Mouse (Mus musculus) ES-E14 (cell line): Measurements from ENCODE around the gene Cdc42bpb. TPM values are rescaled to one million over a fixed set of nuclear protein-coding genes. Genes with fewer than 3 reads are reported as not detected.

Experiments used
- DNase-seq: peaks from one replicate; pipeline ENCODE4 v3.0.0-alpha.2; 2013; ENCODE audit warnings: low read depth, low spot score
- H3K27ac ChIP-seq: 2 replicates; pipeline ENCODE4 v1.5.1; 2012; ENCODE audit warnings: low read depth, mild to moderate bottlenecking, low read length, moderate library complexity, mixed read lengths; ENCODE audit not compliant: poor library complexity, insufficient read depth, severe bottlenecking
- H3K36me3 ChIP-seq: 2 replicates; pipeline ENCODE4 v1.6.1; 2012; ENCODE audit warnings: mild to moderate bottlenecking, low read length, moderate library complexity, mixed read lengths; ENCODE audit not compliant: control insufficient read depth, poor library complexity, insufficient read depth, severe bottlenecking
- H3K4me1 ChIP-seq, 2 experiments: fragments of 150-350 bp in 1 of 2; sonication (generic) in 1 of 2; 2 replicates each; pipeline ENCODE4 v1.6.1; 2012; ENCODE audit warnings: low read length in 2 of 2, mild to moderate bottlenecking in 1 of 2, mixed read lengths in 1 of 2; ENCODE audit not compliant: control insufficient read depth in 2 of 2, insufficient read depth in 2 of 2, poor library complexity in 1 of 2
- H3K4me3 ChIP-seq, 2 experiments: fragments of 150-350 bp in 1 of 2; sonication (generic) in 1 of 2; 2 replicates each; pipeline ENCODE4 v1.5.1; 2012; ENCODE audit warnings: low read length in 2 of 2, low read depth in 1 of 2, mild to moderate bottlenecking in 1 of 2, mixed read lengths in 1 of 2; ENCODE audit not compliant: insufficient read depth in 1 of 2, poor library complexity in 1 of 2, severe bottlenecking in 1 of 2
- H3K9ac ChIP-seq: 2 replicates; pipeline ENCODE4 v1.6.1; 2012; ENCODE audit warnings: low read depth, mild to moderate bottlenecking, low read length, mixed read lengths; ENCODE audit not compliant: poor library complexity, insufficient read depth, severe bottlenecking
- H3K9me3 ChIP-seq: fragments of 150-350 bp; sonication (generic); 2 replicates; pipeline ENCODE4 v1.6.1; 2012; ENCODE audit warnings: low read depth, mild to moderate bottlenecking, low read length; ENCODE audit not compliant: control insufficient read depth, insufficient read depth
- CHD2 ChIP-seq: IDR thresholded peaks from 2 replicates; pipeline ENCODE4 v1.6.1; 2014; ENCODE audit warnings: mild to moderate bottlenecking, low read depth, low read length, inconsistent platforms
- HCFC1 ChIP-seq: IDR thresholded peaks from 2 replicates; pipeline ENCODE4 v1.6.1; 2012; ENCODE audit warnings: low read length, inconsistent platforms, borderline replicate concordance; ENCODE audit not compliant: insufficient read depth
- MAFK ChIP-seq: IDR thresholded peaks from 2 replicates; pipeline ENCODE4 v1.6.1; 2014; ENCODE audit warnings: mild to moderate bottlenecking, low read depth, low read length, inconsistent platforms; ENCODE audit not compliant: insufficient read depth
- ZC3H11A ChIP-seq: IDR thresholded peaks from 2 replicates; pipeline ENCODE4 v1.6.1; 2012; ENCODE audit warnings: low read depth, mild to moderate bottlenecking, inconsistent platforms, low read length, borderline replicate concordance
- ZNF384 ChIP-seq: IDR thresholded peaks from 2 replicates; pipeline ENCODE4 v1.6.1; 2012; ENCODE audit warnings: low read depth, low read length, inconsistent platforms
- in situ Hi-C, 2 experiments: fragments of 600-800 bp; cut with MboI; formaldehyde crosslinking; loops; one replicate each; pipeline ENCODE4 v1.15.1; 2025; ENCODE audit warnings: low sequenced_read_pairs in 2 of 2, inconsistent platforms in 1 of 2; ENCODE audit not compliant: unreplicated experiment in 2 of 2
- total RNA-seq: library from RNA; depleted of rRNA; stranded (reverse); fragments of 300-350 nt; gene quantifications from 2 replicates; pipeline ENCODE4 v1.2.3, GENCODE M21; 2012

Cdc42bpb gene
- total RNA-seq, 1 experiment = 63.7 TPM

DNA sequence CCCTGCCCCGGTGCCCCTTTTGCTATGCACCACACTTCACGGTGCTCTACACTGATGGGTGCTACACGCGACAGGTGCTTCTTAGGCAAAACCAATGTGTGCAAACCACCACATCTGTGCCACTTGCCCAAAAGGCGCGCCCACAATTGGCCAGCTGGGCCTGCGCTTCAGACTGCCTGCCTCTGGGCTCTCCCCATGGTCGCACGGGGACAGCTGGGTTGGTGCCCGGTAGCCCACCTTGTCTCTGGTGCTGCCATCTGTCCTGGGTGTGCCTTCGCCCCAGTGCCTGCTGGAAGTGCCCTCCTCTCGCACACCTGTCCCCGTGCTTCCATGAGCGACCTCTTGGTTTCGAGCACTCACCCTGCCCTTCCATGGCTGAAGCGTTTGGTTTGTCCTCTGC lies 113.9 kb downstream of the Cdc42bpb start:
- Histone ChIP-seq H3K4me3 (no peak overlapping the region), H3K36me3 (peaks cover 12% of the 10 kb centered on the region; the same call in 1 of the 2 replicates), H3K4me1 (peaks cover 0 to 4% of the 10 kb centered on the region in 2 experiments; a peak in 1 of 4 replicates), H3K27ac (no peak overlapping the region), H3K9ac (no peak overlapping the region), H3K9me3 (no peaks in the 10 kb centered on the region)
- TF ChIP-seq ZNF384 (no peak), ZC3H11A (no peak), MAFK (no peak), HCFC1 (no peak), CHD2 (no peak)
- no peak for DNase-seq
- in situ Hi-C loops = no loop called here

DNA sequence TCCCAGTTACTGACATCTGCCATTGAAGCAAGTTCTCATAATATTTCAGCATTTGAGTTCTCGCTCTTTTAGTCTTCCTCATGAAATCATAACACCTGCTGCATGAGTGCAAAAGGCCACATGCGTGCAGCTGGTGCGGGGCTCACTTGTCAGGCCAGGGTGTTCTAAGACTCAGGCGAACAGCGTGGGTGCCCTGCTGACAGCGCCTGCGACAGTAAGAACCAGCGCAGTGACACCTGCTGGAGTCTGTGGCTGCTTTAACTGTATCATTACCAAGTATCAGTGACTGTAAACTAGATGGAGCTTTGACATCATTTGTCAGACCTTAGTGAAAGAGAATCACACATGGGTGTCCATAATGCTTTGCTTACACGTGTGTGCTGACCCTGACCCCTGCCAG lies 126.3 kb downstream of the Cdc42bpb start:
- Histone ChIP-seq H3K9me3 (no peaks in the 10 kb centered on the region), H3K9ac (no peak overlapping the region), H3K4me3 (no peak overlapping the region), H3K27ac (no peak overlapping the region), H3K36me3 (peaks cover 4% of the 10 kb centered on the region; the same call in 1 of the 2 replicates), H3K4me1 (no peaks in the 10 kb centered on the region)
- no peak for DNase-seq
- in situ Hi-C loops = no loop called here
- TF ChIP-seq ZNF384 = no peak
- TF ChIP-seq HCFC1 = no peak
- TF ChIP-seq ZC3H11A = no peak
- TF ChIP-seq CHD2 = no peak
- TF ChIP-seq MAFK = no peak

DNA sequence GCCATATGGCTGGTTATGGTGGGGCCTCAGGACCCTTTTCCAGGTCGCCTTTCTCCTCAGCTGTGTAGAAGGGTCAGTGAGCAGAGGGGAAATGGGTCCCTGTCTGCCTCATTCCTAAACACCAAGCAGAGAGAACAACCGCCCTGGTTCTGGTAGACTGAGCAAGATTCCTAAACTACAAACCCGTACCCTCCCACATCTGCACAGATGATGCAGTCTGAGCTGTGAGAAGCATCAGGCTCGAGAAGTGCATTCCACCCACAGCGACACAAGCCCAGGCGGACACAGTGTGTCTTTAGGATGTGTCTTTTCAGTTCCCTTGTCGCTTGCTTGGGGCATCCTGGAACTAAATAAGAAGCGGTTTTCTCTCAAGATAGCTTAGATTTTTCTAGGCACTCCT lies 127.4 kb downstream of the Cdc42bpb start:
- H3K4me1 ChIP-seq = no peaks in the 10 kb centered on the region
- H3K27ac ChIP-seq = no peak overlapping the region
- in situ Hi-C loops = no loop called here
- no peak for TF ChIP-seq HCFC1
- TF ChIP-seq ZNF384 = no peak
- no peak for TF ChIP-seq MAFK
- TF ChIP-seq ZC3H11A = no peak
- TF ChIP-seq CHD2 = no peak
- H3K9ac ChIP-seq = no peak overlapping the region
- peaks cover 7% of the 10 kb centered on the region; the same call in 1 of the 2 replicates for H3K36me3 ChIP-seq
- H3K9me3 ChIP-seq = no peaks in the 10 kb centered on the region
- no peak overlapping the region for H3K4me3 ChIP-seq
- no peak for DNase-seq

DNA sequence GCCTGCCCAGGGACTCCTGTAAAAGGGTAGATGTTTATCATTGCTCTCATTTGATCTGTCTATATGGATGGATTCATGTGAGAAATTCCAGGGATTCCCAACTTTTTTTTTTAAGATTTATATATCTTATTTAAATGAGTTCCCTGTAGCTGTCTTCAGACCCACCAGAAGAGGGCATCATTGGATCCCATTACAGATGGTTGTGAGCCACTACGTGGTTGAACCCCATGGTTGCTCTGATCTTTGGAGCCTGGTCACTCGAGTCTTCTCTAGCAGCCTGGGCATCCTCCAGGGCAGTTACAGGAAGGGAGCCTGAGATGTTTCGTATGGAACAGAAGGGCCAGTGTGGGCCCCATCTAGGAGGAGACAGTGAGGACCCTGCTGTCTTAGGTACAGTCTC lies 128.4 kb downstream of the Cdc42bpb start:
- Histone ChIP-seq H3K4me3 (no peak overlapping the region), H3K27ac (no peak overlapping the region), H3K9me3 (no peaks in the 10 kb centered on the region), H3K9ac (no peak overlapping the region), H3K36me3 (peaks cover 10% of the 10 kb centered on the region; the same call in 1 of the 2 replicates), H3K4me1 (no peaks in the 10 kb centered on the region; a peak in 1 of 4 replicates)
- DNase-seq = no peak
- TF ChIP-seq ZNF384 (no peak), CHD2 (no peak), MAFK (no peak)
- in situ Hi-C loops = no loop called here
